Mouse (Mus musculus) heart, postnatal 4 days (tissue): ENCODE measurements around the gene Slc2a12. TPM values are rescaled to one million over a fixed set of nuclear protein-coding genes. Genes with fewer than 3 reads are reported as not detected.
A peak's percentile ranks its signal among the peaks of the same experiment; 100 is the strongest.

Source experiments
- DNase-seq: peaks from one replicate; pipeline ENCODE4 v3.0.0; 2021
- total RNA-seq, 2 experiments: library from RNA; stranded (reverse); gene quantifications; 2 replicates each; pipeline ENCODE4 v1.2.3; 2021

Gene Slc2a12
- 10 to 100 TPM in 1 of 2 experiments, 1 to 10 TPM in 1; 5.9 to 10.9 TPM for total RNA-seq

GRCm38 (mm10) chr10:22644853-22645491 lies at the start of gene Slc2a12:
Slc2a12 (plus strand) TSS chr10:22645011.
- peak; percentile 80 for DNase-seq

- DNase-seq = no peak
Measured at GRCm38 (mm10) chr10:22598908-22599480, 45.8 kb upstream of the Slc2a12 start.

- DNase-seq = no peak
Measured at GRCm38 (mm10) chr10:22601046-22601445, 43.8 kb upstream of the Slc2a12 start.

GRCm38 (mm10) chr10:22604801-22605200 lies 40.0 kb upstream of the Slc2a12 start:
- DNase-seq = no peak

GRCm38 (mm10) chr10:22608273-22608672 lies 36.5 kb upstream of the Slc2a12 start:
- no peak for DNase-seq

GRCm38 (mm10) chr10:22608799-22609357 lies 35.9 kb upstream of the Slc2a12 start:
- peak; percentile 16 for DNase-seq

GRCm38 (mm10) chr10:22613301-22613700 lies 31.5 kb upstream of the Slc2a12 start:
- no peak for DNase-seq

GRCm38 (mm10) chr10:22614554-22614953 lies 30.3 kb upstream of the Slc2a12 start:
- DNase-seq = no peak

GRCm38 (mm10) chr10:22615309-22615708 lies 29.5 kb upstream of the Slc2a12 start:
- peak; percentile 52 for DNase-seq

- DNase-seq = peak; percentile 32
Measured at GRCm38 (mm10) chr10:22618842-22619241, 26.0 kb upstream of the Slc2a12 start.

GRCm38 (mm10) chr10:22628832-22629231 lies 16.0 kb upstream of the Slc2a12 start:
- DNase-seq = no peak

- DNase-seq = no peak
Measured at GRCm38 (mm10) chr10:22631103-22631502, 13.7 kb upstream of the Slc2a12 start.

- no peak for DNase-seq
Measured at GRCm38 (mm10) chr10:22631528-22631927, 13.3 kb upstream of the Slc2a12 start.

- DNase-seq = no peak
Measured at GRCm38 (mm10) chr10:22631956-22632355, 12.9 kb upstream of the Slc2a12 start.

GRCm38 (mm10) chr10:22633406-22634306 lies 11.2 kb upstream of the Slc2a12 start:
- DNase-seq = no peak

GRCm38 (mm10) chr10:22637241-22637640 lies 7.6 kb upstream of the Slc2a12 start:
- DNase-seq = no peak

- no peak for DNase-seq
Measured at GRCm38 (mm10) chr10:22644171-22644570, 640 bp upstream of the Slc2a12 start.

- no peak for DNase-seq
Measured at GRCm38 (mm10) chr10:22648702-22649101, 3.9 kb downstream of the Slc2a12 start.

- DNase-seq = no peak
Measured at GRCm38 (mm10) chr10:22653820-22654219, 9.0 kb downstream of the Slc2a12 start.

GRCm38 (mm10) chr10:22658534-22659385 lies 13.9 kb downstream of the Slc2a12 start:
- DNase-seq = peak; percentile 34

- DNase-seq = no peak
Measured at GRCm38 (mm10) chr10:22659386-22659725, 14.5 kb downstream of the Slc2a12 start.
